Mouse (Mus musculus) heart, adult 18-20 months (tissue): ENCODE measurements at regions not wholly inside any gene's neighbourhood (a gene's known extent, or its start where the extent isn't known, plus 50 kb on each side); places are given as distances from the start of the nearest gene placed in this dataset.

Experiments used
- DNase-seq, 2 experiments: peaks; one replicate each; pipeline ENCODE4 v3.0.0; 2021 to 2022; ENCODE audit warnings: mixed read lengths in 1 of 2

GRCm38 (mm10) chr2:174178801-174179200 is 68.7 kb downstream of the Npepl1 start:
- DNase-seq = no peak

- no peak for DNase-seq
Observed at GRCm38 (mm10) chr2:174184797-174185196, 74.6 kb downstream of the Npepl1 start.

DNA sequence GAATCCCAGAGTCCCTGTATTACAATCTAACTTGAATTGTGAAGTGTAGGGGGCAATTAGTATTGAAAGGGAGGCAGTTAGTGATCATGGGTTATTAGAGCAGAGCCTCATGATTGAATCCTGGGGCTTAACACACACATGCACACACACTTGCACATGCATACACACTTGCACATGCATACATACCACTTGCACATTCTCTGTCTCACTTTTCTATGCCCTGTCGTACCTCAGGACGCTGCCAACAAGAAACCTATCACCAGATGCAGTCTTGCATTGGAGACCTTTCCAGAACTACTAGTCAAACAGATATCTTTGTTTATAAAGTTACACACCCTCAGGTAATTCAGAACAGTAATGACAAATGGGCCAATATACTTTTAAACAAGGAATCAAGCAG is 80.9 kb downstream of the Npepl1 start:
- no peak for DNase-seq

DNA sequence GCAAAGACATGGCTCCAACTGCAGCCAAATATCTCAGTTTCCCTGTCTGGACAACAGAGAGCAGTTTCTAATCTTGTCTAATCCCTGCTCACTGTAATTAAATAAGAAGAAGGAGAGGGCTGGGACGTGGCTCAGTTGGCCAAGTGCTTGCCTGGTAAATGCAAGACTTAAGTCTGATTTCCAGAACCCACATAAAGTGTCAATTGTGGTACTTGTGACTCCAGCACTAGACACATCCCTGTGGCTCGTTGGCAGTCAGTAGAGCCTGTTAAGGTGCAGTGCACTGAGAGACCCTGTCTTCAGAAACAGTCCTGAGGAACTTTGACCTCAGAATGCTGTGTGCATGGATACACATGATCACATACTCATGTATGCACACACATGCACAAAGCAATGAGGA is 81.4 kb downstream of the Npepl1 start:
- no peak for DNase-seq

GRCm38 (mm10) chr2:174192026-174192425 is 81.9 kb downstream of the Npepl1 start:
- no peak for DNase-seq

- DNase-seq = no peak
Observed at GRCm38 (mm10) chr2:174193506-174193905, 83.4 kb downstream of the Npepl1 start.

DNA sequence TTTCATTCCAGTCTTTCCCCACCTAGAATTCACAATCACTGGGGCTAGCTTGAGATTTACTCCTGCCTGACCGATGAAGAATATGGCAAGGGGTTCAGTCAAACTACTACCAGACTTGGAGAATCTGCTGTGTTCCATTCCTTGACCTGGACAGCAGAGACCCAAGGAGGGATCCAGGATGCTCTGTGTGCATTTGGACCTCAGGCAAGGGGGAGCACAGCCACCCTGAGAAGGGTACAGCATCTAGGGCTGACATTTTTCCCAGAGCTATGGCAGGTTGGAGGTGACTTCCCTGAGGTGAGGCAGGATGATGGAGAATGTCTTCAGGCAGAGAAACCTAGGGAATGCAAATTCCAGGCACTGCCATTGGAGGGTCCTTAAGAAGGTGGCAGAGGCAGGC is 85.5 kb downstream of the Npepl1 start:
- DNase-seq = no peak

DNA sequence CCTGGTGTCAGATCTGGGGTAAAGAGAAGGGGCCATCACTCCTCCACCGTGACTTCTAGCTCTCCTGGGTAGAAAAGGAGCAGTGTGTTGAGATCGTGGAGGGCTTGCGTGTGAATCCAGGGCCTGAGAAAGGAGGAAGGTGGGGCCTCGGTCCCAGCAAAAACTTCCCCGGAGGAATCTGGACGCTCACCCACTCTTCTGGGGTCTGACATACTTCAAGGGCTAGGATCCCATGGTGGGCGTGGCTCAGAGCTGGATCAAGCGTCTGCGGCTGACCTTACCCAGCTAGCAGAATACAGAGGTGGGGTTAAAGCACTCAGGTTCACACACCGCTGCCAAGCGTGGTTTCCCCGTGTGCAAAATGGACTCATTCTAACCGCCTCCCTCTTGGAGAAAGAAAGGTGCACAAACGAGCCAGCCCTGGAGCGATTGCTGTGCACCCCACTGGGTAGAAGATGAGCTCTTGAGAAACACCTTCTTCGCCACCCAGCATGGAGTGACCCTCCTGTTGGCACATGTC is 86.6 kb downstream of the Npepl1 start:
- no peak for DNase-seq

GRCm38 (mm10) chr2:174197306-174197945 is 86.7 kb upstream of the Gnas start:
- DNase-seq = no peak

GRCm38 (mm10) chr2:174198406-174198971 is 85.6 kb upstream of the Gnas start:
- DNase-seq = no peak

GRCm38 (mm10) chr2:174199961-174200862 is 83.9 kb upstream of the Gnas start:
- no peak for DNase-seq

GRCm38 (mm10) chr2:174203412-174203811 is 80.7 kb upstream of the Gnas start:
- DNase-seq = peak; percentile 3 to 8

DNA sequence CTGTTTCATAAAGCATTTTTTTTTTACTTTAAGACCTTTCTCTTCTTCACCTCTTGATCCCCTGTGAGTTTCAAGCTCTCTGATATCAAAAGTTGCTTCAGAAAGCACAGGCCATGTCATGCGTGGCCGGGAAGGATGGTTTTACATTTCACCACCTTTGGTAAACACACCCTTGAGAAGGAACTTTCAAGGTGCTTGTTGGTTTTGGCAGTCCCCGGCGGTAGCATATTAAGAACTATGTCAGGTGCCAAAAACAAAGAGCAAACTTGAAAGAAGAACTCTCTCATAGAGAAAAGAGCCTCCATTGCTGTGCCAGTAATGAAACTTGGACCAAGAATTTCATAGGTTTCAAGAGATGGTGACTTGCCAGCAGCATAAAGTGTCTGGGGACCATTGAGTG is 72.4 kb upstream of the Gnas start:
- DNase-seq = no peak

DNA sequence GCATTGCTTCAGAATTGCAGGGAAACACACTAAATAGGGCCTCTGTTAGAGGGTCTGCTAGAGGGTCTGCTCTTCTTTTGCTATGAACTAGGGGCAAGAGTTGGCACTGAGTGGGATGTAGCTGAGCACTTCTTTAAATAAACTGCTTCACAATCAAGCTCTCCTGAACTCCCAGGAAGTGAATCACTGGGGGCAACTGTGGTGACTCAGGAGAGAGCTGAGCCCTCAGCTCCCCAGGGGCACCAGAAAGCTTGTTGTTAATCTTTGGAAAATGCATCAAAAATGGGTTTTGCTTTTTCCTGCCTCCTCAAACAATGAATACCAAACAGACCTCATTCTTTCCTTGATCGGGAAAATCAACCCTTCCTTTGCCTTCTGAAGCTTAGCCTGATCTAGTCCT is 57.5 kb upstream of the Gnas start:
- no peak for DNase-seq
